Mouse (Mus musculus) cerebellum, adult 2 months (tissue): Measurements from ENCODE around the gene Ankle1.

Experiments
- CTCF ChIP-seq: fragments of 200-500 bp; IDR thresholded peaks from 2 replicates; pipeline ENCODE4 v1.5.1; 2011; ENCODE audit warnings: low read depth, mild to moderate bottlenecking, control low read depth, low read length, moderate library complexity, borderline replicate concordance; ENCODE audit not compliant: insufficient read depth
- POLR2A ChIP-seq: fragments of 200-500 bp; IDR thresholded peaks from 2 replicates; pipeline ENCODE4 v1.6.1; 2011; ENCODE audit warnings: low read length, control low read depth, borderline replicate concordance; ENCODE audit not compliant: insufficient read depth

GRCm38 (mm10) chr8:71451777-71452176, 46.0 kb downstream of the Ankle1 start:
- TF ChIP-seq POLR2A (no peak), CTCF (no peak)
